Mouse (Mus musculus): ENCODE results near the gene Lgi4. TPM values are rescaled to one million over a fixed set of nuclear protein-coding genes. Genes with fewer than 3 reads are reported as not detected.

The Lgi4 gene
- total and polyA plus RNA-seq, 3 experiments: 0.05 TPM; not detected in 2

GRCm38 (mm10) chr7:31082831-31083588 is 23.9 kb downstream of the Lgi4 start:
- ATAC-seq (ENCODE audit: extremely low read depth, insufficient number of reproducible peaks, low FRiP score, poor library complexity, severe bottlenecking): no peak
- no peak for TF ChIP-seq GATA1 (IDR thresholded peaks at IDR 0.05; ENCODE audit: borderline replicate concordance, low read length)
- TF ChIP-seq CTCF (IDR thresholded peaks at IDR 0.05; ENCODE audit: low read depth, low read length): no peak
- TF ChIP-seq GATA2 (IDR thresholded peaks at IDR 0.05; ENCODE audit: borderline replicate concordance, low read depth, low read length): no peak
- no peak for TF ChIP-seq POLR2AphosphoS5 (IDR thresholded peaks at IDR 0.05; ENCODE audit: insufficient replicate concordance, low read depth, low read length)
- TF ChIP-seq TAL1 (conservative IDR thresholded peaks at IDR 0.05; ENCODE audit: low read depth, low read length): no peak
- H3K36me3 ChIP-seq (replicated peaks): no peaks in the 10 kb centered on the region

GRCm38 (mm10) chr7:31084140-31084539 is 25.0 kb downstream of the Lgi4 start:
- TF ChIP-seq GATA1 (IDR thresholded peaks at IDR 0.05; ENCODE audit: borderline replicate concordance, low read length) (no peak), TAL1 (conservative IDR thresholded peaks at IDR 0.05; ENCODE audit: low read depth, low read length) (no peak), POLR2AphosphoS5 (IDR thresholded peaks at IDR 0.05; ENCODE audit: insufficient replicate concordance, low read depth, low read length) (no peak), GATA2 (IDR thresholded peaks at IDR 0.05; ENCODE audit: borderline replicate concordance, low read depth, low read length) (no peak), CTCF (IDR thresholded peaks at IDR 0.05; ENCODE audit: low read depth, low read length) (no peak)
- peaks cover 24% of the 10 kb centered on the region for H3K9me3 ChIP-seq (replicated peaks)
- no peaks in the 10 kb centered on the region; the same call in 1 of the 2 replicates for H3K27me3 ChIP-seq (ENCODE audit: insufficient read depth, low read length)
- H3K4me3 ChIP-seq (ENCODE audit: low read depth, low read length): no peak overlapping the region
- DNase-seq (ENCODE audit: low spot score) (no peak), ATAC-seq (ENCODE audit: extremely low read depth, insufficient number of reproducible peaks, low FRiP score, poor library complexity, severe bottlenecking) (no peak)
- H3K36me3 ChIP-seq (replicated peaks): no peaks in the 10 kb centered on the region
- no peaks in the 10 kb centered on the region for H3K4me1 ChIP-seq (ENCODE audit: insufficient read depth, low read depth, low read length)

More at GRCm38 (mm10) chr7:31082831-31083588, 23.9 kb downstream of the Lgi4 start:
- no peak overlapping the region for H3K4me3 ChIP-seq (ENCODE audit: low read depth, low read length)
- peaks cover 19% of the 10 kb centered on the region for H3K9me3 ChIP-seq (replicated peaks)
- no peak for DNase-seq (ENCODE audit: low spot score)
- no peaks in the 10 kb centered on the region; the same call in 1 of the 2 replicates for H3K27me3 ChIP-seq (ENCODE audit: insufficient read depth, low read length)
- no peaks in the 10 kb centered on the region for H3K4me1 ChIP-seq (ENCODE audit: insufficient read depth, low read depth, low read length)

GRCm38 (mm10) chr7:31085171-31085570 is 26.0 kb downstream of the Lgi4 start:
- ATAC-seq (ENCODE audit: extremely low read depth, insufficient number of reproducible peaks, low FRiP score, poor library complexity, severe bottlenecking) (no peak), DNase-seq (ENCODE audit: low spot score) (no peak)
- Histone ChIP-seq H3K4me3 (ENCODE audit: low read depth, low read length) (no peak overlapping the region), H3K36me3 (replicated peaks) (no peaks in the 10 kb centered on the region), H3K9me3 (replicated peaks) (peaks cover 23% of the 10 kb centered on the region), H3K27me3 (ENCODE audit: insufficient read depth, low read length) (no peaks in the 10 kb centered on the region; the same call in 1 of the 2 replicates), H3K4me1 (ENCODE audit: insufficient read depth, low read depth, low read length) (no peaks in the 10 kb centered on the region)
- no peak for TF ChIP-seq TAL1 (conservative IDR thresholded peaks at IDR 0.05; ENCODE audit: low read depth, low read length)

GRCm38 (mm10) chr7:31086175-31086755 is 27.1 kb downstream of the Lgi4 start:
- H3K27me3 ChIP-seq (ENCODE audit: insufficient read depth, low read length): no peaks in the 10 kb centered on the region; the same call in 1 of the 2 replicates
- no peak for ATAC-seq (ENCODE audit: extremely low read depth, insufficient number of reproducible peaks, low FRiP score, poor library complexity, severe bottlenecking)

GRCm38 (mm10) chr7:31087262-31087661 is 28.1 kb downstream of the Lgi4 start:
- Histone ChIP-seq H3K36me3 (replicated peaks) (no peaks in the 10 kb centered on the region), H3K9me3 (replicated peaks) (peaks cover 20% of the 10 kb centered on the region), H3K4me3 (ENCODE audit: low read depth, low read length) (no peak overlapping the region), H3K27me3 (ENCODE audit: insufficient read depth, low read length) (no peaks in the 10 kb centered on the region; the same call in 1 of the 2 replicates), H3K4me1 (ENCODE audit: insufficient read depth, low read depth, low read length) (no peaks in the 10 kb centered on the region)
- DNase-seq (ENCODE audit: low spot score): no peak
- TF ChIP-seq GATA1 (IDR thresholded peaks at IDR 0.05; ENCODE audit: borderline replicate concordance, low read length) (no peak), TAL1 (conservative IDR thresholded peaks at IDR 0.05; ENCODE audit: low read depth, low read length) (no peak), CTCF (IDR thresholded peaks at IDR 0.05; ENCODE audit: low read depth, low read length) (no peak), GATA2 (IDR thresholded peaks at IDR 0.05; ENCODE audit: borderline replicate concordance, low read depth, low read length) (no peak), POLR2AphosphoS5 (IDR thresholded peaks at IDR 0.05; ENCODE audit: insufficient replicate concordance, low read depth, low read length) (no peak)
- no peak for ATAC-seq (ENCODE audit: extremely low read depth, insufficient number of reproducible peaks, low FRiP score, poor library complexity, severe bottlenecking)

More at GRCm38 (mm10) chr7:31086175-31086755, 27.1 kb downstream of the Lgi4 start:
- TF ChIP-seq TAL1 (conservative IDR thresholded peaks at IDR 0.05; ENCODE audit: low read depth, low read length) (no peak), GATA2 (IDR thresholded peaks at IDR 0.05; ENCODE audit: borderline replicate concordance, low read depth, low read length) (no peak), POLR2AphosphoS5 (IDR thresholded peaks at IDR 0.05; ENCODE audit: insufficient replicate concordance, low read depth, low read length) (no peak)
- H3K9me3 ChIP-seq (replicated peaks): peaks cover 20% of the 10 kb centered on the region
- H3K4me1 ChIP-seq (ENCODE audit: insufficient read depth, low read depth, low read length): no peaks in the 10 kb centered on the region
- no peak for DNase-seq (ENCODE audit: low spot score)
- H3K4me3 ChIP-seq (ENCODE audit: low read depth, low read length): no peak overlapping the region
- no peaks in the 10 kb centered on the region for H3K36me3 ChIP-seq (replicated peaks)

GRCm38 (mm10) chr7:31088206-31088605 is 29.1 kb downstream of the Lgi4 start:
- ATAC-seq (ENCODE audit: extremely low read depth, insufficient number of reproducible peaks, low FRiP score, poor library complexity, severe bottlenecking): no peak
- peaks cover 19% of the 10 kb centered on the region for H3K9me3 ChIP-seq (replicated peaks)
- H3K4me3 ChIP-seq (ENCODE audit: low read depth, low read length): no peak overlapping the region
- no peaks in the 10 kb centered on the region for H3K4me1 ChIP-seq (ENCODE audit: insufficient read depth, low read depth, low read length)
- no peaks in the 10 kb centered on the region for H3K36me3 ChIP-seq (replicated peaks)
- TF ChIP-seq GATA1 (IDR thresholded peaks at IDR 0.05; ENCODE audit: borderline replicate concordance, low read length): no peak
- TF ChIP-seq GATA2 (IDR thresholded peaks at IDR 0.05; ENCODE audit: borderline replicate concordance, low read depth, low read length): no peak
- no peak for TF ChIP-seq POLR2AphosphoS5 (IDR thresholded peaks at IDR 0.05; ENCODE audit: insufficient replicate concordance, low read depth, low read length)
- TF ChIP-seq TAL1 (conservative IDR thresholded peaks at IDR 0.05; ENCODE audit: low read depth, low read length): no peak
- TF ChIP-seq CTCF (IDR thresholded peaks at IDR 0.05; ENCODE audit: low read depth, low read length): no peak
- no peak for DNase-seq (ENCODE audit: low spot score)
- H3K27me3 ChIP-seq (ENCODE audit: insufficient read depth, low read length): no peaks in the 10 kb centered on the region
